Mouse (Mus musculus): ENCODE data around the gene Nudt17.
"Not testable (repeated sequence)": the region's sequence is repeated elsewhere in the genome, so short reads cannot be mapped to it uniquely, and the experiment has no call there.

The Nudt17 gene

DNA sequence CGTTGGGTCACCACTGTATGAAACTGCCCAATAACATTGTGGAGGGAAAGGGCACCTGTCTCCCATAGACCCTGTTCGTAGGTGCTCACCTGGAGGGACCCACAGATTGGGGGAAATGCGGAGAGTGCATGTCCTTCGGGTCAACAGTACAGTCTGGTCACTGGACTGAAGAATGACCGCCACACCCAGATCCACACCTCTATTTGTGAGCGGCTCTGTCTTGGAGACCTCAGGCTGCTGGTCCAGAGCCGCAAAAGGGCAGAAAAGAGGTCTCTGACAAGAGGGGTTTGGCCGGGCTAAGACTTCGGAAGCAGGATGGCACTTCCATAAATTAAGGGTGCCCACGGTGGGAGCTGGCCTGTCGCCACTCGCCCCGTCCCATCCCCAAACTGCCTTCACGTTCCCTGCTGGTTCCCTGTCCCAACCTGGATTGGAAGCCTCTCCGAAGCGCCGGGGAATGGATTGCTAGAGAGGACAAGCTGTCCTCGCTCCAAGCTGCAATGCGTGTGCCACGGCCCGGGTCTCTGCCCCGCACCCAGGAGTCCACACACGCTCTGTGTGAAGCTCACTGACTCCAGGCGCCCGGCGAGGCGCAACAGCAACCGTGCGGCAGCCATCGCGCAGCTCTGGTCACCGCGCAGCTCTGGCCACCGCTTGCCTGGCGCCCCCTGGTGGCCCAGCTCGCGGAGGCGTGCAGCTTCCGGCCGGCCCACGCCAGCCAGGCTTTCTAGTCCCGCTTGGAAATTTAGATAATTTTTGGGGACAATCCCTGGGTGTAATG, at the start of gene Nudt17:
TSS of gene Nudt17 (minus strand) at position 660 of the 781 bp plus-strand sequence.
- in situ Hi-C loops (cut with MboI), result no loop called here

DNA sequence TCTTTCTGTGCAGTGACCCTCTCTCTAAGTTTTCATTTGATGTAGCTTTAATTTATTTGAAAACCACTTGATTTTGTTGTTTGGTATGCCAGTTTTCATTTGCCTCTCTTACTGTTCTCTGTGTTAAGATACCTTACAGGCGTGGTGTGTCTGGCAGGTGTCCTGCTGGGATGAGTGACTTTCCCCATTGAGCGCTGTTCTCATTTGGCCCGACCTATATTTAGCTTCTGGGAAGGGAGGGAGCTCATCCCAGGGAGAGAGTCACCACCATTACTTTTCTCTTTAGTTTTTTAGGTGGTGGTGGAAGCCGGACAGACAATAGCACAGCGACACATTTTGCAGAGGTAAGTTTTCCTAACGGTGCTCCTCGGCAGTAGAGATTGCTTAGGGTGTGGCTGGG, 49.3 kb upstream of the Nudt17 start:
- in situ Hi-C loops (cut with MboI), result no loop called here

DNA sequence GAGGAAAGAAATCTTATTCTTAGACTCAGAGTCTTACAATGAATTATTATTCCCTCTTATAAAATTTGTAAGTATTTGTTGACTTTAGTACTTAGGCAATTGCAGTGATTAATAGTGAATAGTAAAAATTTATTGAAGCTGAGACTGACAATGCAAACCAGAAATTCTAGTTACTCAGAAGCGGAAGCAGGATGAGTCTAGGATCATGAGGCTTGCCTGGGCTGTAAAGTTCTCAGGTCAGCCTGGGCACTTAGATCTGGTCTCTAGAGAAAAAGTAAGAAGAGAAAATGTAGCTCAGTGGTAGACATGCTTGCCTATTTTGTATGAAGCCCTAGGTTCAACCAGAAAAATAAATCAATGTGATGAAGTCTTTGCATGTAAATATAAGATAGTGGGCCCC, 47.6 kb upstream of the Nudt17 start:
- in situ Hi-C loops (cut with MboI), result no loop called here

DNA sequence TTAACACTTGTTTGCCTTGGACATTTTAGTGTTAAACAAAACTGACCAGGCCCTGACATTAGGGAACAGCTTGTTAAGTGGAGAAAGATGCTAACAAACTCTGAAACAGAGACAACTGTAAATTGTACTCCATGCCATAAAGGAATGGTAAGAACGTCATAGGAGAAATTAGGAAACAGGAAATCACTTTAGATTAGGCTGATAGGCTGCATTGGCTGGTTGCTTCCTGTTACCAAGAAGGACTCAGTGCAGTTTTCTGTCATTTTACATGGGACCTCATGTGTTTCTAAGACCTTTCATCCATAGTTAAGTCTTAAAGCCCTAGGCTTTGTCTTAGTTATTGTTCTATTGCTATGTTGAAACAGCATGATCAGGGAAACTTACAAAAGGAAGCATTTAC, 38.5 kb upstream of the Nudt17 start:
- in situ Hi-C loops (cut with MboI), result no loop called here

DNA sequence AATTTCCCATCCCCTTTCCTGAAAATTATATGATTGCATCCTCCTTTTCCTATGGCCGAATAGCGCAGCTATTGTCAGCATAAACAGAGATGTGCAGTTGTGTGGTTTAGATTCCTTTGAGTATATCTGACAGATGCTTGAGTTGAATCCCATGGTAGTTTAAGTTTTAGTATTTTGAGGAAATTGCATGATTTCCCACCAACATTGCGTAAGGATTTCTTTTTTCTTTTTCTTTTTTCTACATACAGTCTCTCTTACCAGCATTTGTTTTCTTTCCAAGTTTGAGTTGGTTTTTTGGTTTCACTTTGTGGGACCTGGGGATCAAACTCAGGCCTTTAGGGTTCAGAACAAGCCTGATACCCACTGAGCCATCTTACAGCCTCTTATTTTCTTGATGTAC, 36.0 kb upstream of the Nudt17 start:
- in situ Hi-C loops (cut with MboI), result no loop called here

DNA sequence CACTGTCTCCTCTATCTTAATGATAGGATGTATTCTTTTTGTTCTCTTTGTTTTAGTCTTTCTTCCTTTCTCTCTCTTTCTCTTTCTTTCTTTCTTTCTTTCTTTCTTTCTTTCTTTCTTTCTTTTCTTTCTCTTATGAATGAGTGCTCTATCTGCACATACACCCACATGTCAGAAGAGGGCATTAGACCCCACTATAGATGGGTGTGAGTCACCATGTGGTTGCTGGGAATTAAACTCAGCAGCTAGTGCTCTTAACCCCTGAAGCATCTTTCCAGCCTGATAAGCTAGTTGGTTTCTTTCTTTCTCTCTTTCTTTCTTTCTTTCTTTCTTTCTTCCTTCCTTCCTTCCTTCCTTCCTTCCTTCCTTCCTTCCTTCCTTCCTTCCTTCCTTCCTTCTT, 31.9 kb upstream of the Nudt17 start:
- in situ Hi-C loops (cut with MboI), result not testable (repeated sequence)

DNA sequence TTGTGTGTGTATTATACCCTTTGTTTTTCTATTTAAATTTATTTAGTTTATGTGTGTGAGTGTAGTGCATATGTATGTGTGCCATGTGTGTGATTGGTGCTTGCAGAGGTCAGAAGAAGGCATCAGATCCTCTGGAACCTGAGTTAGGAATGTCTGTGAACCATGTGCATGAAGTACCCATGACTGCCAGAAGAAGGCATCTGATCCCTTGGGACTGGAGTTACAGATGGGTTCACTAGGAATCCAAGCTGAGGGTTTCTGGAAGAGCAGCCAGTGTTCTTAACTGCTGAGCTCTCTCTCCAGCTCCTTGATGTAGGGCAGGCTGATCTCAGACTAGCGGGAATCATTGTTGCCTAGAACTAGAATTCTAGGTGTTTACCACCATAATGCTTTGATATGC, 29.6 kb upstream of the Nudt17 start:
- in situ Hi-C loops (cut with MboI), result no loop called here

DNA sequence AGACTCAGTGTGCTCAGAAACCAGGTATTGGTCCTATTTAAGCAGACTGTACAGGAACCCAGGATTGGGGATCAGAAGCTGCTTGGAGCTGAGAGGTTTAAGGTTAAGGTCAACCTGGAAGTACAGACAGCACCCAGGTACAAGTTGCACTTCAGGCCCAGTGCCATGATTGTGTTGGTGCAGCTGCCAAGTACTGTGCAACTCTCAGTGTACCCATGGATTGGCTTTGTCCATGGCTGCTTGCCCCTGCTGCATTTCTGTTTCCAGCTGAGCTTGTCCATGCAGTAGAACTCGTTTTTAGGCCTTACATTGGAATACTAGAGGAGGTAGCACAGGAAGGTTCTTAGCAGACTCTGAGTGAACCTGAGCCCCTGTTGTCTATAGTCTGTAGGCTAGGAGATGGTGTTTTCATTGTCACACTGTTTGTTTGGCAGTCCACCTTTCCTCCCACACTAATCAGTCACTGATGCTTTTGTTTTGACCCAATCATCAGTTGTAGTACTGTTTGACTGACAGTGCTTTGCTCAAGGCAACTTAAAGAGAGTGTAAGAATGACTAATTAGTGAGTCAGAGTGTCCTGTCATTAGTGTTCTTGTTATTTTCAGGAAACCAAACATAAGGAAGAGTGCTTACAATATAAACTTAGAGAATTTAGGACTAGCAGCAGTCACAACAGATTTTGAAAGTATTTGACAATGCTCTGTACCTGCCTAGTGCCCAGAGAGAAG, 28.8 kb upstream of the Nudt17 start:
- in situ Hi-C loops (cut with MboI), result no loop called here

DNA sequence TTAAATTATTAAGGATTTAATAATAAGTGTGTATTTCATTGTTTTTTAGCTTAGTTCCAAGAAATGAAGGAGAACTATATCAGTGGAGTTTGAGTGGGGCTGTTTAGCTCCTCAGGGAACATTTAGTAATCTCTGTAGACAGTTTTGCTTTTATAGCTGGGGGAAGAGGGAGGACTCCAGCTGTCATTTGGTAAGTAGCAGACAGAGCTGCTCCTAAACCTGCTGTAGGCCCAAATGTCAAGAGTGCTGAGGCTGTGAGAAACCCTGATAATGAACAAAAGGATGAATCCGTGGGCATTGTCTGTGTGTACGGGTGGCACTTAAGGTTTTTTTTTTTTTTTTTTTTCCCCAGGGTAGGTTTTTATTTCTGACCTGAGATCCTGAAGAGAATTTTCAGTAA, 26.8 kb upstream of the Nudt17 start:
- in situ Hi-C loops (cut with MboI), result no loop called here

DNA sequence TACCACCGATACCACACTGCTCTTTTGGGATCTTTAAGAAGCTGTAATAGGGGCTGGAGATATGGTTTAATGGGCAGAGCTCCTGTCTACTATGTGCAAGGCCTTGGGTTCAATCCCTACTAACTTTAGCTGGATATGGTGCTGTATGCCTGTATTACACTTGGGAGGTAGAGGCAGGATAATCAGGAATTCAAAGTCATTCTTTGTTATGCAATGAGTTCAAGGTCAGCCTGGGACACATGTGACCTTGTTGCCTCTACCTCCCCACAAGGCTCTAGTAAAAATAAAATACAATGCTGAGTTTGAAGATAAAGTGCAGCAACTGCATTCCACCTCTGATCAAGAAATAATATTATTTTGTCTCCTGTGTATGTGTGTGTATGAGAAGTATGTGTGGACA, 25.6 kb upstream of the Nudt17 start:
- in situ Hi-C loops (cut with MboI), result no loop called here

DNA sequence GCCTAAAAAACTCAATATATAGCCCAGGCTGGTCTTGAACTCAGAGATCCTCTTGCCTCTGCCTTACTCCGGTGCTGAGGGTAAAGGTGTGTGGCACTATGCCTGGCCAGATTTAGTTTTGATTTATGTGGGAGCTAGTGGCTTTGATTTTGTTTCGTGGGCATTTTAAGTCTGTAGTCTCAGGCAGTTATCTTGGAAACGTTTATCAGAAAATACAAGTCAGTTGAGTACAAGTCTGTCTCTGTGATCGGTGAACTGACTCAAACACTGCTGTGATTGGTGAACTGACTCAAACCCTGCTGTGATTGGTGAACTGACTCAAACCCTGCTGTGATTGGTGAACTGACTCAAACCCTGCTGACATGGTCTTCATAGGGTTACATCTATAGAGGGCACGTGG, 22.4 kb upstream of the Nudt17 start:
- in situ Hi-C loops (cut with MboI), result no loop called here

DNA sequence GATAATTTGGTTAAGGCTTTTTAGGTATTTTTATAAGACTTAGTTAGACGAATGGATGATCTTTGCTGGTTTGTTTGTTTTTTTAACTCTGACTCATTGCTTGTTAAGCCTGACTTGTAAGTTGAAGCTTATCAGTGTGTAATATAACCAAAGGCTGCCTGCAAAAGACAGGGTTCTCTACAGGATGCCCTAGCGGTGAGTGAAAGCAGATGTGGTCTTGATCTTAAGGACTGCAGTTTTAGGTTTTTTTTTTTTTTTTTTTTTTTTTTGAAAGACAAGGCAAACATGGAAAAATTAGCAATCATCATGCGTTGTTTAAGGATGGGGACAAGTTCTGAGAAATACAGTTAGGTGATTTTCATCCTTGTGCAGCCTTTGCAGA, 21.0 kb upstream of the Nudt17 start:
- in situ Hi-C loops (cut with MboI), result no loop called here

DNA sequence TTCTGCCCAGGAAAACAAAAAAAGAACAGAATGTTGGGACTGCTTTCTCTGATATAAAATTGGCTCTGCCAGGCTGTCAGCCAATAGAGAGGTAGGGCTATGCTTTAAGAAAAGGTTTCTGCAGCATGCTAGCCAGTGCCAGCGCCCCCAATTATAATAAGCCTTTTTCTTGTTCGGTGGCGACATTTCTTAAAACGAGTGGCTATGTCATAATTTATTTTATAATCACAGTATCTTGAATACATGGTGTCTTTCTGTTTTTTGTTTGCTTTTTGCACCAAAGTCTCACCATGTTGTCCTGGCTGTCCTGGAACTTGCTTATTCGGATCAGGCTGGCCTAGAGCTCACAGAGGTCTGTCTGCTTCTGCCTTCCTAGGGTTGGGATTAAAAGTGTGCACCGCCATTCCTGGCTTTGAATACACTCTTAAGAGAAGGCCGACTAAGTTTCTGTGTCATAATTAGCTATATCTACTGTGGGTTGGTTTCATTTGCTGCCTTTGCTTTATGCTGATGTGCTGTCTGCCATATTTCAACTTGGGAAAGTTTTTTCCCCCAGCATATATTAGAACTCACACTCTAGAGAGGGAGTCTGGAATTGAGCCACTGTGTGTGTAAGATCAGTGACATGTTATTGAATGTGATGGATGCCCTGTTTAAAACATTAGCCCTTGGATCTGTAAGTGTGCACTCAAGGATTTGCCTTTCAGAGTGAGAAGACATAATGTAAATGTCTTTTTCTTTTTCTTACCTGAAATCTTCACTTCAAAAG, 20.5 kb upstream of the Nudt17 start:
- in situ Hi-C loops (cut with MboI), result no loop called here

DNA sequence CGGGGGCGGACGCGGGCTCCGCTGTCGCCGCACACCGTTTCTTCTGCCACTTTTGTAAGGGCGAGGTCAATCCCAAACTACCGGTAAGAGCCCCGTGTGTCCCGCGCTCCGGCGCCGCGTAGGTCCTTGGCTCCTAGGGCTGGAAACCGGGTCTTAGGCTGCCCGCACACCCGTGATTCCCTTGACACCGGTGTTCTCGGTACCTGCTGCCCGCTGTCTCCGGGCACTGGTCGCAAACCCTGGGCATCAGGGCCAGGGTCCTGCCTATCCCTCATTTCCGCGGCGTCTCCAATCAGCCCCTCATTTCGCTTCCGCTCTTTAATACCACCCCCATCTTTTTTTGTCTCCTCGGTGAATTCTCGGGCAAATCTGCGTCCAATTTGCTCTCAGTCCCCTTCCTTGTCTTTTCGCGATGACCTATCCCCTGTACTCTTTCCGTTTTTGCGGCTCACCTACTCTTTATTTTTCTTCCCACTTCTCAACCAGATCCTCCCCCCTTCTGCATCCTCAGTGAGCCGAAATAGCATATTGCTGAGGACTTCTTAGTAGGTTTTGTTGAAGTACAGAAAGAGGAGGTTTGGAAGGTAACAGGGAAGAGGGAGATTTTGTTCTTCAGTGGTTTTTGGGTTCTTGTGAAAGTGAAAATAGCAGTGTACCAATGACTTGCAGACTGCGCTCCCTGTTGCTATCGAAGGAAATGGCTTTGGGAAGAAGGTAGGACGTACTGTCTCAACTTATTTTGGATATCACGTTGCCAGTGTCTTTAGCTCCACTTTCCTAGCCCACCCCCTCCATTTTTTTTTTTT, 19.7 kb upstream of the Nudt17 start:
- in situ Hi-C loops (cut with MboI), result no loop called here

DNA sequence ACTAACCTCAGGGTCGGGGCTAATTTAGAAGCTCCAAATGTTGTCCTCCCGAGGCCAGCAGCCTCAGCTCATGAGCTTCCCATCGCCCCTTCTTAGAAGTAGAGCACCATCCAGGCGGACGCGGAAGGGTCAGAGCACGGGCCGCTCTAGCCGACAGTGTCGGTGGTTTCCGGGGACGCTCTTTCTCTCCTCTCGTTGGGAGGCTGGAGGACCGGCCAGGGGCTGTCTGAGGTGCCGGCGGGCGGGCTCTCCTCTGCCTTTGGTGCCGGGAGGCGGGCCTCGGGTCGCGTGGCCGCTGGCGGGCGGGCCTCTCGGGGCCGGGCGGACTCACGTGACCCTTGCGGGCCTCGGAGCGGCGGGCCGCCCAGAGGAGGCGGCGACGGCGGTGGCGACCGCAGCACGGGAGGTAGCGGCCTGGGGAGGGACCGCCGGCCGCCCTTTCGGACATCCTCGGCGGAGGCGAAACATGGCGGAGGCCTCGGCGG, 19.0 kb upstream of the Nudt17 start, which contains the start of the genes Polr3c and Rnf115:
TSS of gene Polr3c (minus strand) at position 286 of the 485 bp plus-strand sequence.
TSS of gene Rnf115 (plus strand) at position 322 of the 485 bp plus-strand sequence.
- in situ Hi-C loops (cut with MboI), result no loop called here

DNA sequence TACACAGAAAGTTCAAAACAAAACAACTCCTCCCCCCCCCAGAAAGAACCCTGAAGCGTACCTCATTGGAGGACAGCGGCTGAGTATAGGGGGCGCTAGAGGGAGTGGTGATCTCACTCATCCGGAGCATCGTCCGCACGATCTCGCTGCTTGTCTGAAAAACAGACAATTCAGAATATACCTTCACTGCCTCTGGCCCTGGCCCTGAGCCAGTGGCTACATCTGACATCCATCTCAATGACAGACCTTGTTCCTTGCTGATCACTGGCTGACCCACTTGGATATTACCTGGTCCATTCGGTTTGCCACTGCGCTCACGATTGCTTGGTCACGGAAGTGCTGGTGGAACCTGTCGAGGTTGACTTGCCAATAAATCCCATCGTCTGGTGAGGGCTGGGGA, 10.8 kb upstream of the Nudt17 start:
- in situ Hi-C loops (cut with MboI), result no loop called here

DNA sequence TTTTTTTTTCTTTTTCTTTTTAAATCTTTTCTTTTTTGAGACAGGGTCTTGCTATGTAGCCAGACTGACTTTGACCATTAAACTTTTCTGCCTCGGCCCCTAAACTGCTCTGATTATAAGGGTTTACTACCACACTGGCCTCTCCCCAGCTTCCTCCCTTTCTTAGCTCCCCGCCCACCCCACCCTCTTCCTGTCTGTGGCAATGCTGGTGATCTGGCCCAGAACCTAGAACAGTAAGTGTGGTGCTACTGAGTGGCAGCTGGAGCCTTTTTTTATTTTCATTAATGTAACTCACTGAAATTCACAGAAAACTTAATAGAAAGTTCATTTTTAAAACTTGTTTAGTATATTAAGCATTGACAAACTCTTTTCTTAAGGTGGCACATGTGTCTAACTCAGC, 7.5 kb upstream of the Nudt17 start:
- in situ Hi-C loops (cut with MboI), result no loop called here

DNA sequence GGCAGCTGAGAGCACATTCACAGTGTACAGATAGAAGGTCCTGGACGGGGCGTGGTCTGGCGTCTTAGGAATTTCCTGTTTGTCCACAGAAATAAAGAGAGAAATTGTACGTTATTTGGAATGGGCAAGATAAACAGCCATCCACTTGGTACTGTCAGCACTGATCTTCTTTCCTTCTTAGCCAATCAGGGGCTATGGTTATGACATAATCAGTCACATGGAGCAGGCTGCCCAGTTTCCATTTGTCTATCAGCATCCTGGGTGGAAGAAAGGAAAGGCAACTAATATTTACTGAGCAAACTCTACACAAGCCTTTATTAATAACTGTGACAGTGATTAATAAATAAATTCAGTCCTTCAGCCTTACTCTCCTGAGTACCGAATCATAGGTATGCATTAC, 5.9 kb upstream of the Nudt17 start:
- in situ Hi-C loops (cut with MboI), result no loop called here

DNA sequence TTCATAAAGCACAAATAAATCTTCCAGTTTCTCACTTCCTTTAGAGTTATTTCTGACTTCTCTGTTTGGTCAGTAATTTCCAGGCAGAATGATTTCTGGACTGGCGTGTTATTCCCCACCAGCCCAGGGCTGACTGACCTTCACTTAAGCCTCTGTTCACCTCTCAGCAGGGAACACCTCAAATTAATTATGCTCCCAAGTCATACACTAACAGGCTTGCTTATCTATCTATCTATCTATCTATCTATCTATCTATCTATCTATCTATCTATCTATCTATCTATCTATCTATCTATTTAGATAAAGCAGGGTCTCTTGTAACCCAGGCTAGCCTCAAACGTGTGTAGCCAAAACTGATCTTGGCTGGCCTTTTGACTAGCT, 312 bp upstream of the Nudt17 start:
- in situ Hi-C loops (cut with MboI), result no loop called here

DNA sequence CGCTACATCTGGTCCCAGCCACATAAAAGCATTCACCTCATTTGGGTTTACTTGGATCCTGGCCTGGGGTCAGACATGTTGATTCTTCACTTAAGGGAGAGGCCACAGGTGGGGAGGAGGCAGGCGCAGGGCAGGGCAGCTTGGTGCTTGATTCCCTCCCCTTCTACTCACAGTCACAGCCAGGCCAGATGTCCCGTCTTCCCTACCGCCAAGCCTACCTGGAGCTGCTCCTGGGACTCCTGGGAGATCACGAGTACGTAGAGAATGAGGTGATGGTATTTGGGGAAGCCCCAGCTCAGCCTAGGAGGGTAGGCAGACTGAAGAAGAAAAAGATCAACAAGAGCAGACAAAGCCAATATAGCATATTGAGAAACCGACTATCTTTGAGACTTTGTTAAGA, 1.4 kb downstream of the Nudt17 start:
- in situ Hi-C loops (cut with MboI), result no loop called here

DNA sequence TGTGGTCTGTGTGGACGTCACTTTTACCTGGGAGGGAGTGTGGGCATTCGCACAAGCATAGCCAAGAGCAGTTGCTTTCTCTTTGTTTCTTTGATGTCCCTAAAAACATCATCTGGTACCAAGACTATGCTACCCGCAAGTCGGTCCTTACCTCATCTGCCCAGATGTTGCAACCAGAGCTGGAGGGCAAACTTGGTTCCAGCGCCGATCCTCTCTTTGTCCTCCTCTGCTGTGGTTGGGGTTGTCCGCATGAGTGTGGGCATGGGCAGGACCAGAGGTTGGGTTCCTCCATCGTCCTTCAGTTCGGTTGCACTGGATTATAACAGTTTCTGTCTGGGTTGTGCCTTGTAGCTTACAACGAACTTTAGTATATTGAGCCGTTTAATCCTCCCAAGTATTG, 2.1 kb downstream of the Nudt17 start:
- in situ Hi-C loops (cut with MboI), result no loop called here

DNA sequence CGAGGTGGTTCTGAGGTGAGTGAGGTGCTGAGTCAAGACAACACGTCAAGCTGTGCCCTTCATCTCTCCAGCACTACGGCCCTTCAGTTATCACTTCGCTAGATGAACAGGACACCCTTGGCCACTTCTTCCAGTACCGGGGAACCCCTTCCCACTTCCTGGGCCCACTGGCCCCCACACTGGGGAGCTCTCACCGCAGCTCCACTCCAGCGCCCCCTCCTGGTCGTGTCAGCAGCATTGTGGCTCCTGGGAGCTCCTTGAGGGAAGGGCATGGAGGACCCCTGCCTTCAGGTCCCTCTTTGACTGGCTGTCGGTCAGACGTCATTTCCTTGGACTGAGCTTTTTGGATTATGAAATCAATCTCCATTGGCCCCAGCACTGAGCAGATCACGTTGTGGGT, 3.6 kb downstream of the Nudt17 start:
- in situ Hi-C loops (cut with MboI), result no loop called here

All from mature B cell (primary cell).